Mouse (Mus musculus): ENCODE measurements at regions not wholly inside any gene's neighbourhood (a gene's known extent, or its start where the extent isn't known, plus 50 kb on each side); places are given as distances from the start of the nearest gene placed in this dataset.

DNA sequence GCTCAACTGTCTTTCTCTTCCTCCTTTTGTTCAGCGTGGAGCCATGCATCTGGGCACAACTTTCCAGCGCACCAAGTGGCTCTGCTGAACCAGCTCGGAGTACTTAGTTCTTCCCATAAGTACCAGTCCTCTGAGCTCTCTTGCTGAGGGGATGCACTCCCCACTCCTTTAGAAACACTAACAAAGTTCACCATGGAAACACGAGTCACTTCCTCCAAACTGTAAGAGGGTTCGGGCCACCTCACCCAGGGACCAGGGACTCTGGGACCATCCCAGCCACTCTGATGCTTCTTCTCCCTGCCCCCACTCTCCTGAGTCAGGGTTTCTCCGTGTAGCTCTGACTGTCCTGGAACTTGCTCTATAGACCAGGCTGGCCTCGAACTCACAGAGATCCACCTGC lies 107.0 kb upstream of the 1700021F07Rik start:
- DNase-seq (ENCODE audit: low spot score in 2 of 2) = no peak

DNA sequence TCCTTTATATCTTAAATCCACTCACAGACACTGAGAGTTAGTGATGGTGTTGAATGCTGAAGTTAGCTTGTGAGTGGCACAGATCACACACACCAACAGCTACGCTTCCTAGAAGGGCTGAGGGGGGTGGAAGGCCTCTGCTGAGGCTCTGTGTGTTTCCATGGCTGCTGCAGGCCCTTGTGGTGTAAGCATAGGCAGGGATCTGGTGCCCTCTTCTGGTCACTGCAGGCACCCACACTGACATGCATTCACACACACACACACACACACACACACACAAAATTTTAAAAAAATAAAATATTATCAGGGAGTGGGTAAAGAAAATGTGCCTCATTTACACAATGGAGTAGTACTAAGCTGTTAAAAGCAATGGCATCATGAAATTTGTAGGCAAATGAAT lies 105.5 kb upstream of the 1700021F07Rik start:
- no peak for DNase-seq (ENCODE audit: low spot score in 2 of 2)

DNA sequence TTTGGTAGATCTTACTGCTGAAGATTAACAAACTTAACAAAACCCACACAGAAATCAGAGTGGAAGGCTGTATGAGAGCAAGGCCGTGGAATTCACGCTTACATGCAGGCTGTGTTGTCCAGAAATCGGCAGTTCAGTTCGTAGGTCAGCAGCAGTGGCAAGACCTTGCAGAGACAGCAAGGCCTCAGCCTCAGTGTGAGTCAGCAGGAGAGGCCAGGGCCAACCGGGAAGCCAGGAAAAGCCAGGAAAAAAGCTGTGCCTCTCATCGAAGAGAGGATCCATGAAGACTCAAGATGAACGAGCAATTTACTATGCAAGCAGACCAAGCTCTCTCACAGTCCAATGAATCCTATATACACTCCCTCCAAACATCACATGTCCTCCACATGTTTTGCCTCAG lies 103.4 kb upstream of the 1700021F07Rik start:
- DNase-seq (ENCODE audit: low spot score in 2 of 2) = no peak

DNA sequence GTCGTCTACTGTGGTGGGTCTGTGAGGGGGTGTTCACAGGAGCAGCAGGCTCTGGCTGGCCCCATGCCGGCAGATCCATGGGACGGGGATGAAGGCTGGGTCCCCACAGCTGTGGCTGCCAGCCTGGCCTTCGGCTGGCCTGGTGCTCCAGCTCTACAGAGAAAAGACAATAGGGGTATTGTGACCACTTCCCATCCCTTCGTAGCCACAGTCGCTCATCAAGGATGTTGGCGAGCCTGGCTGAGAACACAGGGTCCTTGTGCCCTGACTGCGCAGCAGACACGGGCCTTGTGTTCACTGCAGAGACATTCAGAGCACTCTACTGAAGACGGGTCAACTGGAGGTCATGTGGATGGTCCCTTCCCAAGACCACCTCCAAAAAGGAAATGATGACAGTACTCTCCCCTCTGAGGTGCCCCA lies 102.4 kb upstream of the 1700021F07Rik start:
- DNase-seq (ENCODE audit: low spot score in 2 of 2) = peak in 1 of 2 experiments; percentile 40

DNA sequence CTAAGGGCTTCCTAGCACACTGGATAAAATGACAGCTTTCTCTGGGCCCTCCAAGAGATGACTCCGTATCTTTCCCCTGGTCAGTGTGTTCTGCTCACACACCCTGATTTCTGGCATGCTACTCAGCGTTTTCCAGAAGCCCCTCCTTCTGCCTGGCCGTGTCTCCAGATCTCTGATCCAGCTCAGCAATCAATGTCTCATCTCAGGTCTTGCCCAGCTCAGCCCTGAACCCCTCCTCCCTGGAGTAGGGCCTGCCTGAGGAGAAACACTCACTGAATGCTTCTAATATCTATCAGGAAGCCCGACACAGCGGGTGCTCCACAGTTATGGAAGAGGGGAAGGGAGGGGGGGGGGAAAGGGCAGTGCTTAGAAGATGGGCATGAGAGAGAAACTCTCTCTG lies 101.9 kb upstream of the 1700021F07Rik start:
- no peak for DNase-seq (ENCODE audit: low spot score in 2 of 2)

DNA sequence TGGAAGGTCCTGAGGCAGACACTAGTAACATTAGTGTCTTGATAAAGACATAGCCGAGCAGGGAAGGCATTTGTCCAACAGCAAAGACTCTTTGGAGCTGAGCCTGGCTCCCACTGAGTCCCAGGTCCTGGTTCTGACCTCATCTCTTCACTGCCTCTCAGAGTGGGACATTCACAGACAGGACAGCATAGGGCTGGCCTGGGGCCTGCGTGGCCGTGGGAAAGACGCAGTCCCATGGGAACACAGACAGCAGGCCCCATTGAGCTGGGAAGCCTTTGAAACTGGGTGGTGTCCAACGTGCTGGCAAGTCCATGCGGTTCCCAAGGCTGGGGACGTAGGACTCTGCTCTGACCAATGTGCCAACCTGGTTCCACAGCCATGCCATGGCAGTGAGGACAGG lies 97.5 kb upstream of the 1700021F07Rik start:
- no peak for DNase-seq (ENCODE audit: low spot score in 2 of 2)

DNA sequence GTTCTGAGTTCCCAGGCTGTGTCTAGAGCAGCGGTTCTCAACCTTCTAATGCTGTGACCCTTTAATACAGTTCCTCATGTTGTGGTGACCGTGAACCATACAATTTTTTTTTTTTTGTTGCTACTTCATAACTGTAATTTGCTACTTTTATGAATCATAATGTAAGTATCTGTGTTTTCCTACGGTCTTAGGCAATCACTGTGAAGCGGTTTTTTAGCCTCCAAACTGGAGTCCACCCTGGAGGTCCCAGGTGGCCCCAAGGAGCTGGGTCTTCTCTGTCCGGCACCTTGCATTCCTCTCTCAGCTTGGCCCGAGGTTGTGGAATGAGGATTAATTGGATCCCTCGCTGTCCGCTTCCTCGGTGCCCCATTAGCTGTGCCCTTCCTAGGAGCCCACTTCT lies 96.6 kb upstream of the 1700021F07Rik start:
- no peak for DNase-seq (ENCODE audit: low spot score in 2 of 2)

DNA sequence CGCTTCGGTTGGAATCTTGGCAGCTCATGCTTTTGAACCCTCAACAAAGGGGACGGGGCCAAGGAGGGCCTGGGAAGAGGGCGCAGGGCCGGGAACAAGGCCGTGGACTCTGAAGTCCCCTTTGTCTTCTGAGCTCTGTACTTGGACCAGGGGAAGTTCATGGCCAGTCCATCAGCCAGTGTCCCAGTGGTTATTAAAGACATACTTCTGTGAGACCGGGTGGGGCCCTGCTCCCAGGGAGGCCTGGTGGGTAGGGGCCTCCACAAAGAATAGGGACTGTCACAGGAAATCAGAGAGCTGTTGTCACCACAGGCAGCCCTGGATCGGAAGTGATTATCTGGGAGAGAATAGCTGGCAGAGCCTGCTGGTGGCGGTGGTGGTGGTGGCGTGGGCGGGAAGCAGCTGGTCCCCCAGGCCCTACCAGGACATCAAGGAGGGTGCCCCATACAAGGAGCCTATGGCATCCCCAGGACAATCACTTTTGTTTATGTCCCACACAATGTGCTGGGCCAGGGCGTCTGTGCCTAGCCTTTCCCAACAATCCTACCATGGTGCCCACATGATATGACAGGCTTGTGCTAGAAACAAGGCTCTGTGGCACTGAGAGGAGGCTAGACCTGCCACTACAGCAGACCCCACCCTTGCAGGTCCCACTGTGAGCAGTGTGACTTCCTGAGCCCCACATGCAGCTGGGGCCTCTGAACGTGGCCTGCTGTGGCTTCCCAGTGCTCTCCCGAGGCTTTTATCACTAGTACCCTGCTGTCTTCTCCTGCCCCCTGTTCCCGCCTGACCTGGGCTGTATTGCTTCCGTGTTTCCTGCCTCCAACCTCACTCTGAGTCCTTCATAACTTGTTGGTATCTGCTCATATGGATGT lies 96.0 kb upstream of the 1700021F07Rik start:
- no peak for DNase-seq (ENCODE audit: low spot score in 2 of 2)

DNA sequence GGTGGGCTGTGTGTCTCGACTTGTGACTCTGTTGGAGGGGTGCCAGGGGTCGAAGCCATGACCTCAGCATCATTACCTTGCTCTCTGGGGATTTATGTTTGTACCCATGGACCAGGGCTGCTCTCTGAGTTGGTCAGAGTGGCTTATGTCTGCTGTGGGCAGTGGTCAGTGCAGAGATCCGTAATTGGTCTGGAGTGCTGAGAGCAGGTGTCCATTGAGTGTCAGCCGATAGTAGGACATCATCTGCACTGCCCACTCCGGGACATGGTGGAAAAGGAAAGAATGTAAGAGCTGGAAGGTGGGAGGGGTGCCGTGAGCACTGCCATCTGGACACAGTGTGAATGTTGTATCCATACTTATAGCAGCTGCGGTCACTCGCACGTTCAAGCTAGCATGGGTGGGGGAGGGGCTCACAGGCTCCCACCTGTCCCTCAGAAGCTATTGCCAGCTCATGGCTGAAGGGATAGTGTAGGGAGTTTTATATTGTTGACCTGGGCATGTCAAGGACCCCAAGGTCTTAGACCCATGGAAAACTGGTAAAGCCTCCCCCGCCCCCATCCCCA lies 94.4 kb upstream of the 1700021F07Rik start:
- DNase-seq (ENCODE audit: low spot score in 2 of 2) = peak in 1 of 2 experiments; percentile 12

DNA sequence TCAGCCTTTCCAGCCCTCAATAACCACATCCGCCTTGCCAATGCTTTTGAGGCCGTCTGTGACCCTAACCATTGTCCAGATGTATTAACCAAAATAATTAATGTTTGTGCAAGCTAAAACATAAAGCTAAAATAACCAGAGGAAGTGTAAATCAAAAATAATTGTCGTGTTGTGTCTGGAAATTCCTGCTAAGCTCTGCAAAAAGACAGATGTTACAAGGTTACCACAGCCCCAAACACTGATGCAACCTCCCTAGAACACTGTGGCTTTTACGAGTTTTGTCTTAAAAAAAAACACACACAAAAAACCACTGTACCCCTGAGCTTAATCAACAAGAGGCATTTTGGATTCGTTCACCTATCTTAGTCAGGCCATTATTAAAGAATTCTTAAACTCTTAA lies 90.5 kb upstream of the 1700021F07Rik start:
- no peak for DNase-seq (ENCODE audit: low spot score in 2 of 2)

DNA sequence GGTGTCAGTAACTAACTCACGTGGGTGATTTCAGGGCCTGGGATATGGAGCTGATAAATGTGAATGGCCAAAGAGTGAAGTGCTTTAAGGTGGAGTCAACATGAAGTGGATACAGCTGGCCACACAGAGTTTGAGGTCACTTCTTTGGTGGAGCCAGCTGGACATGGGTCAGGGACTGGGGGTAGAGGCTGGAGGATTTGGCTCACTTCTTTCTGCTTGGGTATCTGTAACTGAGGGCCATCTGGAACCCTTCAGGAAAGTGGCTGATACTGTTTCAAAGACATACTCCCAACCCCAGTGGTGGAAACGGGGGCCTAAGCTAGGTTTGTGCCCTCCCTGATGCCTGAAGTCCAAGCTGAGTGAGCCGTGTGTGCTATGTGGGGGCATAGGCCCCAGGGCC lies 90.1 kb upstream of the 1700021F07Rik start:
- DNase-seq (ENCODE audit: low spot score in 2 of 2) = no peak

DNA sequence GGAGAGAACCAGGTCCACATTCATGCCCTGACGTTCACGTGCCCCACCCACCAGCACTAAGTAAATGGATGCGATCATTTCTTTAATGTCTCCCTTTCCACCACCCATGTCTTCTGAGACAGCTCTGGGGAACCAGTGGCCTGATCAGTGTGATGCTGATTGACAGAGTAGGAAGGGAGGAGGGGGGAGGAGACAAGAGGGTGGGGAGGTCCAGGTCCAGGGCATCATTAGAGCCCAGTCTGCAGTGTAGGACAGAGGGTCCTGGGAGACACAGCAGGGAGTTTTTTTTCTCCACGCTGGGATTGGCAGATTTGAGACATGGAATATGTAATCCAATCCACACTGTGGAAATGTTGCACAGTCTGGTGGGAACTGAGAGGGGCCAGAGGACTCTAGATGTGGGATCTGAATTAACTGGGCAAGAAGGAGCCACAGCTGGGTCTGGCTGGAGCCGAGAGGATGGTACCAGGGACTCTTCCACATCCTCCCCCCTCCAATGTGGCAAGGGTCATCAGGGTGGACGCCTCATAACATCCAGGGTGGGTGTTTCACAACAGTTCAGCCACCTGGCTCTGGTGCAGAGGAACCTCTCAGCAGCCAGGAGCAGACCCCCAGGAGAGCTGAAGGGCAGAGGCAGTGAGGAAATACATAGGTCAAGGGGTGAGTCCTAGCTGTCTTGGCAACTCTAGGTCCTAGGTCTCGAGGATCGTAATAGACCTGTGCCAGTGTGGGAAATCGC lies 89.3 kb upstream of the 1700021F07Rik start:
- no peak for DNase-seq (ENCODE audit: low spot score in 2 of 2)

DNA sequence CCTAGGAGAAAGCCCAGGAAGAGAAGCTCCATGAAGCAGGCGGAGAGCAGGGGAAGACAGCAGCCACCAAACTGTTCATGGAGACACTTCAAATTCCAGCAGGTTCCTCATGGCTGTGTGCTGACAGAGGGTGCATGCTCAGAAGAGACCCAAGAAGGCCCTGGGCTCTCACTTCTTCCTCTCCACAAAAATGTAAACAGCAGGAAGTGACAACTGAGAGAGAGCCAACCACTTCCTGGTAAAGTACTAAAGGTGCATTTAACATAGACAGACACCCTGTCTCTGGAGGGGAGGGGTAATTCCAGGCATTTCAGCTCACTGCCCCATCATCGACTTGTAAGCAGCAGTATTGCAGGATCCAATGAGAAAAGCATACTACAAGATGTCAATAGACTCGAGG lies 85.8 kb upstream of the 1700021F07Rik start:
- DNase-seq (ENCODE audit: low spot score in 2 of 2) = no peak

DNA sequence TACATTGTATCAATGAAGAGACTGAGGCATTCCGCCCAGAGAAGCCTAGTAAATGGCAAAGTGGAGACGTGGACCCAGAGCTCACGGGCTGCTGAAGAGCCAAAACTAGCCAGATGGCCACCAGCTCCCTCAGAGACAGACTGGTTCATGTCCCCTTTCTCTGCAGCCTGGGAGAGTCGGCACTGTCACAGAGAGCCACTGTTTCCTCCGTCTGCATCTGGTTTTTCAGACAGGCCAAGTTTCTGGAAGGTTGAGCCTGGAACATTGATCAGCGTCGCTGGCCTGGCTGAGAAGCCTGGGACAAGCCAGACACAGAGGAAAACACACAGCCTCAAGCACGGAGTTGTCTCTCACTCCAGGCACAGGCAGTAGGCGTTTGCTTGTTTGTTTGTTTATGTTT lies 83.4 kb upstream of the 1700021F07Rik start:
- DNase-seq (ENCODE audit: low spot score in 2 of 2) = no peak

DNA sequence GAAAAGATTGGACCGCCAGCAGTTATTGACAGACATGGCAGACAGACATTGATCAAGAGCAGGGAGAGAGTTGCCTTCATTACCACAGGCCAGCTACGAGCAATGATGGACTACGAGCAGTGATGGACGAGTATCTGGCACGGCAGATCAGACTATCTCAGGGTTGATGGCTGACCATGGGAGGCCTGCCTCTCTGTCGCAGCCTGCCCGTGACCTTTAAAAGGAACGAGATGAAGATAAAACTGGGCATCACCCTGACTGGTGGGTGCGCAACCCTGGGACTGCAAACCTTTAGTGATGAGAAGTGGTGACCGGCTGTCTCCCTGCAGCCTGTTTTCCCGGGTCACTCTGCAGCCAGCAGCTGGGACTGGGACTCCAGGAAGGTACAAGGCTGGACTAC lies 80.3 kb upstream of the 1700021F07Rik start:
- no peak for DNase-seq (ENCODE audit: low spot score in 2 of 2)

DNA sequence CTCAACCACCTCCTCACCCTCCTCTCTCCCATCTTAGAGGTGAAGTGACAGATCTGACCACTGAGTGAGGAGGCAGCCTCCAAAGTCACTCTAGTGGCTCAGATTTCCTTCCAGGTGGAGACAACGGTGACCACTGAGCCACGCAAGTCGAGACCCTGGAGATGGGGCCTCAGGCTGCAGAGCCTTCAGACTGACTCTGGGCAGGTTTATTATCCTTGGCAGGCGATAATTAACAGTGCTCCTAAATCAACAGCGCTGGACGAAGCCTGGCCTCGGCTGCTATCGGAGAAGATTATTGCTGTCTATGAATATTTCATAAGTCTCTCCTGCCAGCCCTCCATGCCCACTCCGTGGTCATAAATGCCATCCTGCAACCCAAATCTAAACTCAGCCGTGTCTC lies 79.1 kb upstream of the 1700021F07Rik start:
- no peak for DNase-seq (ENCODE audit: low spot score in 2 of 2)

DNA sequence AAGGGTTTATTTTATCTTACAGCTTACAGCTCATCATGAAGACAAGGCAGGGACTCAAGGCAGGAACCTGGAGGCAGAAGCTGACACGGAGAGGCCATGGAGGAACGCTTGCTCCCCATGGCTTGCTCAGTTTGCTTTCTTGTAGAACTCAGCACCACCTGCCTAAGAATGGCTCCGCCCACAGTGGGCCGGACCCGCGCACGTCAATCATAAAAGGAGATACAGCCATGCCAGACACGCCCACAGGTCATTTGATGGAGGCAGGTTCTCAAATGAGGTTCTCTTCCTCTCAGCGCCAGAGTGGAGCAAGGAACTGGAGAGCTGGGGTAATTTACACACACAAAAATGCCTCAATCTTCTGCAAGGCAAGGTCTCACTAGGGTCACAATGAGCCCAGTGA lies 78.0 kb upstream of the 1700021F07Rik start:
- no peak for DNase-seq (ENCODE audit: low spot score in 2 of 2)

DNA sequence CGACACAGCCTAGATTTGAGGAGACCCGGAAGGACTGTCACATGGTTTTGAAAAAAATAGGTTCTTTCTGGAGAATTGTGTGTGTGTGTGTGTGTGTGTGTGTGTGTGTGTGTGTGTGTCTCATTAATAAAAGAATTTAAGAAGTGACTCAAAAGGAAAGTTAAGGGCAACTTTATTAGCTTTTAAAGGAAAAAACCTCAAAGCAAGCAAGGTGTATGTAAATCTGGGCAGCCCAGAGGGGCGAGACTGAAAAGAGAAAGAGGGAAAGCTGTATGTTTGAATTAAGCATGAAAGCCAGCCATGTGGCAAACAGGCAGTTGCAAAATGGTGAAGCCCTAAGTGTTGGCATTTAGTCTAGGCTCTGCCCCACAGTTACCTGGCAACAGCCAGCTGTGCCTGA lies 77.3 kb upstream of the 1700021F07Rik start:
- DNase-seq (ENCODE audit: low spot score in 2 of 2) = no peak

DNA sequence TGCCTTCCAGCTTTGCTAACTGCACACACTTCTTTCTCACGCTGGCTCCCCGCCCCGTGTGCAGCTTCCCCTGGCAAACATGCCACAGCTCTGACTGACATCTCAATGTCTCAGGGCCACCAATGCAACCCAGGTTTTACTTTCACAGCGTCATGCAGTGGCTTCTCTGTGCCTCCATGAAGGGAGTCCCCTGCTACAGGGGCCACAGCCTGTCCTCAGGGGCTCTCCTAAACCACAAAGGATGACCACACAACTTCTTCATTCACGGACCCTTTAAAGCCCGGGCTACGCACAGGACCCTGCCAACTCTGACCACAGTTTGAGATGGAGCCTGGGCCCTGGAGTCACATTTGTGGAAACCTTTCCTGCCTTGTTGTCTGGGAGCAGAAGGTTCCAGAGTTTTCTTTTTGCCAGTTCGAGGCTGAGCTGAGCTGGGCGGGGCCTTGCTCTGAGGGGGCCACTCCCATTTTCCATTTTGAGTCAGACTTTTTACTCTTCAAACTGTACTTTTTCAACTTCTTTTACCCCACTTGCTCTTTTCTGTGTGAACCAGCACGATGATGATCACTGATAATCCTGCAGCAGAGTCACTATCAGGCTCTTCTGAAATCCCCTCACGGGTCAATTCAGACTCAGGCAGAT lies 73.7 kb upstream of the 1700021F07Rik start:
- no peak for DNase-seq (ENCODE audit: low spot score in 2 of 2)

DNA sequence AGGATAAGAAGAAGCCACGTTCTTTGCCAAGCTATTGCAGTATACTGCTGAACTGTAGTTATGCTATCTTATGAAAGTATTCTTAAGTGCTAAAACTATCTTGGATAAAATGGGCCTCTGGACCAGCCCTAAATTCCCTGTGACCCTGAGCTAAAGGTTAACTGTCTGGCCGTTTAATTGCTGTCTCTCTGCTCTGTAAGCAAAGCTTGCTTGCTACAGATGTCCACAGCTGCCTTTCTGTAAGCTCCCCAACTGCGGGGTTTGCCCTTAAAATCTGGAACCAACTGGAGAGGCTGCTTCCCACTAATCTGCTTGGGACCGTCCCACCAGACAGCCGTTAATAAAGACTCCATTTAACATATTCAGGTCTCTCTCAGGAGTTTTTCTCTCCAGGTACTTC lies 73.2 kb upstream of the 1700021F07Rik start:
- DNase-seq (ENCODE audit: low spot score in 2 of 2) = no peak

DNA sequence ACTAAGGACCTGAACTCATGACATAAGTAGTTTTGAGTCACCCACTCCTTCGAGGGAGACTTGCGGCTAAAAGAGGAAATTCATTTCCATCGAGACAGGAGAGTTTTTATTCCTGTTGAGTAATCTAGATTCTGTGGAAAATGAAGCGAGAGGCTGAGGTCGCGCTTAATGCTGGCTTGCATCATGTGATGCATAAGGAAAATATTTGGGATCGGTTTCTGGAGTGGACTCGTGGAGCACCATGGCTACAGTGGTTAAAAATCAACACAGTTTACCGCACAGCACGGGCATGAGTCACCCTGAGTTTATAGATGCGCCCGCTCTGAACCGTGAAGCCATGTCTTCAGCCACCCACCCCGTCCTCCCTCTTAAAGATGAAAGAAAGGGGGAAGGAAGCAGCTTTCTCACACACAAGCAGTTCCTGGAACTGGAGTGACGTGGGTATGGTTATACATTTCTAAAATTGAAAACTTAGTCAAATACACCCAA lies 70.3 kb upstream of the 1700021F07Rik start:
- DNase-seq (ENCODE audit: low spot score in 2 of 2) = no peak

DNA sequence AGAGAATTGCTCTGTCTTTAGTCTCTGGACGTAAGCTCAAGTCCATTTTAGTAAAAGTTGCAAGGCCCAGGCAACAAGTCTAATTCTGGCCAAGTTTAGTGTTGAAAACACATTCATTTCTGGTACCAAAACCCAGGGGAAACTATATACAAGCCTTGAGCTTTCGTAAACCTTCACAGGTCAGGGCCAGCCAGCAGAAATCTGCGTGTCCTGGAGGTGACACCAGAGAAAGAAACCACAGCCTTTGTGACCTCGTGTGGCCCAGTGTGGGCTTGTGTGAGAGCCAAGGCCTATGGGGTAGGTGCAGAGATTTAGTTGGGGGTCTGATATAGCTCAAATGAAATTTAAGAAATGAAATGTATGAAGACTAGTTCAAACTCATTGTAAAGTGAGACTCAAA lies 69.6 kb upstream of the 1700021F07Rik start:
- DNase-seq (ENCODE audit: low spot score in 2 of 2) = no peak
